Comparison of ENCODE assay signal across 15 mouse cellular contexts in genomic region chr9:63647581-63648519, GRCm38 (mm10). TPM values are rescaled to one million over a fixed set of nuclear protein-coding genes. Genes with fewer than 3 reads are reported as not detected.
DNase-seq lines count a peak whose midpoint lies in the region; ATAC-seq and TF ChIP-seq lines count a peak whose summit lies in the region.
"Had no signal": no experiment of that assay in that cellular context is flagged by ENCODE, and none has a peak within 500 bp of the region (broad histone marks: within the 10 kb centered on the region; RNA-seq: fewer than 3 reads in every experiment).

No protein-coding gene starts in this region.

- no peak overlapping the region for H3K4me2 ChIP-seq in heart, embryonic 12.5 days
- no peak overlapping the region for H3K4me2 ChIP-seq in midbrain, embryonic 11.5 days
- H3K4me2 ChIP-seq in midbrain, embryonic 16.5 days (ENCODE audit: low read length) = no peak overlapping the region
- no peak overlapping the region for H3K4me2 ChIP-seq in limb, embryonic 14.5 days (replicated peaks; ENCODE audit: low read depth, low read length, severe bottlenecking)
- H3K4me2 ChIP-seq: forebrain, embryonic 13.5 days; liver, embryonic 15.5 days had no signal

- DNase-seq in heart, adult 2 months = peak in 1 of 2 experiments; percentile 13
- DNase-seq in midbrain, embryonic 11.5 days (ENCODE audit: low spot score, missing footprints) = peak; percentile 83
- peak; percentile 52 to 65 for DNase-seq in cerebellum, postnatal 25 days
- peak; percentile 28 for DNase-seq in limb, embryonic 14.5 days (ENCODE audit: low spot score)
- DNase-seq in left cerebral cortex, adult 11 months (ENCODE audit: low spot score) = no peak
- DNase-seq: adrenal gland, postnatal 25 days; heart, adult 11 months; thymus, postnatal 4 days had no signal

- TF ChIP-seq POLR2A in heart, adult 2 months (IDR thresholded peaks at IDR 0.05; ENCODE audit: insufficient read depth, low read depth, low read length) = no peak
- no peak for TF ChIP-seq POLR2A in limb, embryonic 14.5 days (IDR thresholded peaks at IDR 0.05; ENCODE audit: borderline replicate concordance, extremely low read depth, insufficient read depth, insufficient read length)

- H3K9ac ChIP-seq in heart, adult 2 months (ENCODE audit: low read depth, low read length) = no peak overlapping the region
- H3K9ac ChIP-seq in heart, embryonic 12.5 days = no peak overlapping the region
- H3K9ac ChIP-seq in midbrain, embryonic 11.5 days (ENCODE audit: low read length) = no peak overlapping the region
- no peak overlapping the region for H3K9ac ChIP-seq in midbrain, embryonic 16.5 days (ENCODE audit: low read depth, low read length)
- H3K9ac ChIP-seq in limb, embryonic 14.5 days (ENCODE audit: low read depth, low read length, severe bottlenecking) = no peak overlapping the region
- H3K9ac ChIP-seq: forebrain, embryonic 13.5 days; liver, embryonic 15.5 days had no signal

- H3K27me3 ChIP-seq in heart, adult 2 months (ENCODE audit: control insufficient read depth, insufficient read depth, low read length) = no peaks in the 10 kb centered on the region
- no peaks in the 10 kb centered on the region for H3K27me3 ChIP-seq in heart, embryonic 12.5 days (replicated peaks)
- H3K27me3 ChIP-seq in midbrain, embryonic 11.5 days (ENCODE audit: control insufficient read depth, insufficient read depth, low read length) = no peaks in the 10 kb centered on the region
- H3K27me3 ChIP-seq in midbrain, embryonic 16.5 days (ENCODE audit: control insufficient read depth, insufficient read depth, low read depth, low read length) = no peaks in the 10 kb centered on the region
- H3K27me3 ChIP-seq in limb, embryonic 14.5 days (ENCODE audit: control insufficient read depth, insufficient read depth, low read length) = no peaks in the 10 kb centered on the region
- H3K27me3 ChIP-seq: forebrain, embryonic 13.5 days; liver, embryonic 15.5 days had no signal

- H3K36me3 ChIP-seq in heart, adult 2 months (ENCODE audit: control insufficient read depth, insufficient read depth, low read length) = no peaks in the 10 kb centered on the region
- H3K36me3 ChIP-seq in heart, embryonic 12.5 days = peaks cover 78% of the 10 kb centered on the region
- H3K36me3 ChIP-seq in midbrain, embryonic 11.5 days (ENCODE audit: control insufficient read depth, insufficient read depth, low read length) = peaks cover 24% of the 10 kb centered on the region
- H3K36me3 ChIP-seq in midbrain, embryonic 16.5 days (ENCODE audit: control insufficient read depth, insufficient read depth, low read length) = 0 out of 2 replicates have a peak, but pooled peaks cover 2% of the 10 kb centered on the region
- H3K36me3 ChIP-seq in limb, embryonic 14.5 days (ENCODE audit: control insufficient read depth, insufficient read depth, low read length) = peaks cover 62% of the 10 kb centered on the region

- intact Hi-C loops in heart, adult 2 months (cut with DNase I) = no loop called here

- no peak for TF ChIP-seq CTCF in heart, adult 2 months (IDR thresholded peaks at IDR 0.05)

- peaks cover 6% of the 10 kb centered on the region for H3K4me1 ChIP-seq in heart, adult 2 months (ENCODE audit: control insufficient read depth, insufficient read depth, low read length)
- peaks cover 14% of the 10 kb centered on the region for H3K4me1 ChIP-seq in heart, embryonic 12.5 days (replicated peaks)
- H3K4me1 ChIP-seq in midbrain, embryonic 11.5 days (ENCODE audit: control insufficient read depth, insufficient read depth, low read length) = peaks cover 2% of the 10 kb centered on the region; the same call in 1 of the 2 replicates
- peaks cover 4% of the 10 kb centered on the region; the same call in 1 of the 2 replicates for H3K4me1 ChIP-seq in midbrain, embryonic 16.5 days (ENCODE audit: control insufficient read depth, insufficient read depth, low read length)
- peaks cover 38% of the 10 kb centered on the region for H3K4me1 ChIP-seq in limb, embryonic 14.5 days (ENCODE audit: control insufficient read depth, insufficient read depth, low read length)

- no peaks in the 10 kb centered on the region for H3K9me3 ChIP-seq in heart, embryonic 12.5 days (replicated peaks)
- H3K9me3 ChIP-seq in midbrain, embryonic 11.5 days (ENCODE audit: control insufficient read depth, low read length) = no peaks in the 10 kb centered on the region
- H3K9me3 ChIP-seq in midbrain, embryonic 16.5 days (replicated peaks; ENCODE audit: control insufficient read depth, low read length, poor library complexity, severe bottlenecking) = no peaks in the 10 kb centered on the region
- no peaks in the 10 kb centered on the region for H3K9me3 ChIP-seq in limb, embryonic 14.5 days (ENCODE audit: control insufficient read depth, low read length)
- H3K9me3 ChIP-seq: forebrain, embryonic 13.5 days; liver, embryonic 15.5 days had no signal

- TF ChIP-seq EP300 in heart, adult 2 months (IDR thresholded peaks at IDR 0.05; ENCODE audit: insufficient read depth, low read depth, low read length) = 0 out of 2 replicates have a peak, but pooled peaks have one; percentile 27

- H3K27ac ChIP-seq in heart, adult 2 months = no peak overlapping the region
- no peak overlapping the region for H3K27ac ChIP-seq in heart, embryonic 12.5 days (ENCODE audit: poor library complexity, severe bottlenecking)
- no peak overlapping the region for H3K27ac ChIP-seq in midbrain, embryonic 11.5 days (ENCODE audit: low read depth, low read length)
- no peak overlapping the region for H3K27ac ChIP-seq in midbrain, embryonic 16.5 days (ENCODE audit: low read length)
- H3K27ac ChIP-seq in limb, embryonic 14.5 days (replicated peaks; ENCODE audit: low read depth, low read length) = peak overlapping the region; percentile 61
- H3K27ac ChIP-seq: forebrain, embryonic 13.5 days; hindbrain, postnatal 0 days; liver, embryonic 15.5 days had no signal

- H3K79me2 ChIP-seq in heart, adult 2 months (replicated peaks; ENCODE audit: control insufficient read depth, insufficient read depth, low read length) = no peaks in the 10 kb centered on the region

- H3K4me3 ChIP-seq in heart, adult 2 months = no peak overlapping the region
- no peak overlapping the region for H3K4me3 ChIP-seq in heart, embryonic 12.5 days
- H3K4me3 ChIP-seq in midbrain, embryonic 11.5 days (ENCODE audit: low read depth, low read length) = no peak overlapping the region
- no peak overlapping the region for H3K4me3 ChIP-seq in midbrain, embryonic 16.5 days (ENCODE audit: low read depth, low read length)
- H3K4me3 ChIP-seq in limb, embryonic 14.5 days (replicated peaks; ENCODE audit: low read length) = no peak overlapping the region
- H3K4me3 ChIP-seq: forebrain, embryonic 13.5 days; liver, embryonic 15.5 days had no signal

- WGBS in heart, adult 2 months = 73% methylated on average over 9 of the region's 9 CpGs
- 80% methylated on average over 9 of the region's 9 CpGs for WGBS in heart, embryonic 12.5 days
- 86% methylated on average over 9 of the region's 9 CpGs for WGBS in midbrain, embryonic 11.5 days
- 82% methylated on average over 9 of the region's 9 CpGs for WGBS in midbrain, embryonic 16.5 days
- WGBS in limb, embryonic 14.5 days = 79% methylated on average over 9 of the region's 9 CpGs

- no peak for ATAC-seq in heart, embryonic 12.5 days (ENCODE audit: insufficient number of reproducible peaks, low FRiP score)
- no peak for ATAC-seq in midbrain, embryonic 11.5 days (ENCODE audit: low FRiP score)
- no peak for ATAC-seq in midbrain, embryonic 16.5 days
- no peak for ATAC-seq in limb, embryonic 14.5 days (ENCODE audit: low FRiP score, low read depth)
- no peak for ATAC-seq in erythroid progenitor cell, adult 5-6 weeks (replicated peaks; ENCODE audit: low FRiP score, poor library complexity, severe bottlenecking)
- ATAC-seq: CD4-positive, CD25-positive, alpha-beta regulatory T cell, adult 4 months; forebrain, embryonic 13.5 days; hindbrain, postnatal 0 days had no signal

RNA-seq across cellular contexts. Expression of gene Aagab, which starts 45.4 kb away (rescaled TPM):
- 10 to 100 TPM; 17.0 to 19.2 TPM for total RNA-seq in heart, adult 2 months (2021)
- polyA plus RNA-seq in heart, adult 2 months (2012; rRNA removed) = 6.8 and 10.9 TPM in 2 replicates
- polyA plus RNA-seq in heart, embryonic 12.5 days (2016; fragmentation: Nextera tagmentation; extraction: Ambion mirVana) = 23.2 and 26.2 TPM in 2 replicates
- 57.5 and 57.7 TPM in 2 replicates for polyA plus RNA-seq in midbrain, embryonic 11.5 days (2014; fragmentation: Nextera tagmentation; extraction: Ambion mirVana)
- polyA plus RNA-seq in midbrain, embryonic 16.5 days (2015; fragmentation: Nextera tagmentation; extraction: Ambion mirVana) = 69.6 and 70.7 TPM in 2 replicates
- 12.6 and 12.7 TPM in 2 replicates for polyA plus RNA-seq in limb, embryonic 14.5 days (2012; rRNA removed)
- 25.9 and 27.4 TPM in 2 replicates for polyA plus RNA-seq in limb, embryonic 14.5 days (2014; fragmentation: Nextera tagmentation; extraction: Ambion mirVana)
- 18.4 and 24.3 TPM in 2 replicates for total RNA-seq in erythroid progenitor cell, adult 5-6 weeks (2015; ENCODE audit: low replicate concordance)
- total RNA-seq in erythroid progenitor cell, adult 5-6 weeks (2017; ENCODE audit: low replicate concordance) = 14.8 and 29.3 TPM in 2 replicates

RNA-seq across cellular contexts. Expression of gene Iqch, which starts 45.6 kb away (rescaled TPM):
- not detected for total RNA-seq in heart, adult 2 months (2021)
- polyA plus RNA-seq in heart, adult 2 months (2012; rRNA removed) = 0.06 TPM in 1 of 2 replicates, not detected in the other
- polyA plus RNA-seq in heart, embryonic 12.5 days (2016; fragmentation: Nextera tagmentation; extraction: Ambion mirVana) = 0.08 TPM in 1 of 2 replicates, not detected in the other
- 0.10 TPM in 1 of 2 replicates, not detected in the other for polyA plus RNA-seq in midbrain, embryonic 11.5 days (2014; fragmentation: Nextera tagmentation; extraction: Ambion mirVana)
- 0.15 TPM in 1 of 2 replicates, not detected in the other for polyA plus RNA-seq in midbrain, embryonic 16.5 days (2015; fragmentation: Nextera tagmentation; extraction: Ambion mirVana)
- 0.05 TPM in 2 replicates for polyA plus RNA-seq in limb, embryonic 14.5 days (2012; rRNA removed)
- polyA plus RNA-seq in limb, embryonic 14.5 days (2014; fragmentation: Nextera tagmentation; extraction: Ambion mirVana) = 0.07 and 0.11 TPM in 2 replicates
- not detected in 2 replicates for total RNA-seq in erythroid progenitor cell, adult 5-6 weeks (2015; ENCODE audit: low replicate concordance)
- total RNA-seq in erythroid progenitor cell, adult 5-6 weeks (2017; ENCODE audit: low replicate concordance) = not detected in 2 replicates
- polyA plus RNA-seq: liver, embryonic 15.5 days had no signal
